Mouse (Mus musculus) neural tube, embryonic 12.5 days (tissue): Measurements from ENCODE around the gene Mdp1. TPM values are rescaled to one million over a fixed set of nuclear protein-coding genes. Genes with fewer than 3 reads are reported as not detected.
A peak's percentile ranks its signal among the peaks of the same experiment; 100 is the strongest.

Source experiments
- ATAC-seq: fragments of 200-750 bp; cut with Nextera tagmentation; 2 replicates; pipeline ENCODE4 v1.8.0; 2017; ENCODE audit warnings: low read depth, mild to moderate bottlenecking, moderate TSS enrichment, moderate library complexity; ENCODE audit not compliant: low FRiP score
- H3K27ac ChIP-seq: fragments of 300-500 bp; sonication (generic); 2 replicates; pipeline ENCODE4 v1.5.1; 2016
- H3K27me3 ChIP-seq: fragments of 300-500 bp; sonication (generic); replicated peaks from 2 replicates; pipeline ENCODE4 v1.6.1; 2016; ENCODE audit warnings: mild to moderate bottlenecking
- H3K36me3 ChIP-seq: fragments of 300-500 bp; sonication (generic); 2 replicates; pipeline ENCODE4 v1.6.1; 2016; ENCODE audit warnings: mild to moderate bottlenecking
- H3K4me1 ChIP-seq: fragments of 300-500 bp; sonication (generic); 2 replicates; pipeline ENCODE4 v1.6.1; 2016
- H3K4me2 ChIP-seq: fragments of 300-500 bp; sonication (generic); replicated peaks from 2 replicates; pipeline ENCODE4 v1.6.1; 2016; ENCODE audit warnings: mild to moderate bottlenecking
- H3K4me3 ChIP-seq: fragments of 300-500 bp; sonication (generic); 2 replicates; pipeline ENCODE4 v1.5.1; 2016
- H3K9ac ChIP-seq: fragments of 300-500 bp; sonication (generic); 2 replicates; pipeline ENCODE4 v1.6.1; 2016; ENCODE audit warnings: mild to moderate bottlenecking
- H3K9me3 ChIP-seq: fragments of 300-500 bp; sonication (generic); 2 replicates; pipeline ENCODE4 v1.6.1; 2016; ENCODE audit warnings: mild to moderate bottlenecking
- WGBS: fragments of 180-500 bp; shearing (Covaris S2); methylation state at CpG from one replicate; pipeline ENCODE4 v1.1.7; 2016; 5-methylcytosine and 5-hydroxymethylcytosine counted together
- polyA plus RNA-seq: library from polyadenylated mRNA; unstranded; fragments of >200 nt; fragmentation: Nextera tagmentation; extraction: Ambion mirVana; gene quantifications from 2 replicates; pipeline ENCODE4 v1.2.1, GENCODE M21; 2016

Mdp1 gene
- polyA plus RNA-seq = 70.1 and 71.0 TPM in 2 replicates

DNA sequence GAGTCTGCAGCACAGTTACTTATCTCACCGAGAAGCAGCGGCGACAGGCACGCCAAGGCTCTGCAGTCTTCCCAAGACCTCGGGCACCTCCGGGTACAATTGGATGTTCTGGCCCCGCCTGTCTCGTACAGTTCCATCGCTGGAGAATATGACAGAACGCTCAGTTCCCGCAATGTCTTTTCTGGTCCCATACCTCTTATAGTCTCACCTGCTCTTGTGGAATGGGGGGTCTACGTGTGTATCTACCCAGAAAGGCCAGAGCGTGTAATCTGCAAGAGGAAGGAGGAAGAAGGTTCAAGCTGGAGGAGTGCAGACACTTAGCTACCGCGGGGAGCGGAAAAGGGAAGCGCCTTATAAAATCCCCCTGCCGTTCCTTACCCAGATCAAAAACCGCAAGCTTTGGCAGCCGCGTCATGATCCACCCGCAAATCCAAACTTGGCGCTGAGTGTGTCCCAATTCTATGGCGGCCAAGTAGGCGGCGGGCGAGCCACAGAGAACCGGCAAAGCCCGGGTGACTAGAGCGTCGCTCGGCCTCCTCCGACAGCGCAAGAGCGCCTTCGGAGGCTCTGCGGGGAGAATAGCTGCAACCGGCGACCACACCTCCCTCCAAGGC is at the start of gene Mdp1:
Gene Mdp1, minus strand, starts transcription at position 549 of the 614 bp plus-strand sequence.
- Histone ChIP-seq H3K27me3 (no peaks in the 10 kb centered on the region), H3K9ac (peak within 1 kb of the TSS; percentile 72), H3K9me3 (no peaks in the 10 kb centered on the region), H3K4me2 (peak within 1 kb of the TSS; percentile 61), H3K36me3 (peaks cover 28% of the 10 kb centered on the region), H3K27ac (peak within 1 kb of the TSS; percentile 0; the same call in 1 of the 2 replicates), H3K4me3 (peak within 1 kb of the TSS; percentile 64), H3K4me1 (no peaks in the 10 kb centered on the region; the same call in 1 of the 2 replicates)
- under 1% methylated on average over 39 of the region's 39 CpGs for WGBS
- ATAC-seq = peak; percentile 94

DNA sequence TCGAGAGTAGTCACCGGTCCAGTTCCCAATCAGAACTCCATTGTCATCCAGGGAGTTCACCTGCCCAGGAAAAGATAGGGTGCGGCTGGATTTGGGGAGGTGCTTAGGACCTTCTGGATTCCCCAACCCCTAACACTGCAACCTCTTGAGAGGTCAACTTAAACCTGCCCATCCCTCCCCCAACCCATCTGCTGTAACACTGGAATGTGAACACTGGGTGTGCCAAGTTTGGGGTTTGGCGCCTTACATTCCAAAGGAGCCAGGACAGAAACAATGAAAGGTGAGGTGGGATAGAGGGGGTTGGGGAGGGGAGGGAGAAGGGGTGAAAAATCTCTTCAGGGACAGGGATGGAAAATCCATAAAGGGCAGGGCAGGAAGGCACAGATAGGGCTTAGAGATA is 49.2 kb upstream of the Mdp1 start:
- Histone ChIP-seq H3K27me3 (peaks cover 23% of the 10 kb centered on the region), H3K4me2 (no peak overlapping the region), H3K27ac (no peak overlapping the region), H3K36me3 (no peaks in the 10 kb centered on the region), H3K4me3 (no peak overlapping the region), H3K4me1 (0 out of 2 replicates have a peak, but pooled peaks cover 3% of the 10 kb centered on the region), H3K9me3 (no peaks in the 10 kb centered on the region), H3K9ac (no peak overlapping the region)
- ATAC-seq = no peak
- 88% methylated on average over 4 of the region's 4 CpGs for WGBS

DNA sequence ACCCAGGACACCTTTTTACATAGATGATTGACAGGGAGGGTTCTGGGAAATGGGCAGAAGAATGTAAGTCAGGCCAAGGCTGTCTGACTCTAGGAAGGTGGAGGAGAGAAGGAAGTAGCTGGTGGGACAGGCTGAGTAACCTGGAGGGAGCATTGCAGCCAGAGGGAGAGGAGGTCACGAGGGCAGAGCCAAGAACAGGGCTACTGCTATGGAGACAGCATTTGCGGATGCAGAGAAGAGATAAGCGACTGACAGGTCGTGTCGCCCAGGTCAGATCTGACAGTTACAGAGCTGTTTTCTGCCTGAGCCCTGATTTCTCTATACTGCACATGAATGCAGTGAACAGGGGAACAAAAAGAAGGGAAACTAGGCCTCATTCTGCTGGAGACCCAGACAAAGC is 47.1 kb upstream of the Mdp1 start:
- H3K4me2 ChIP-seq = no peak overlapping the region
- WGBS = 87% methylated on average over 5 of the region's 5 CpGs

DNA sequence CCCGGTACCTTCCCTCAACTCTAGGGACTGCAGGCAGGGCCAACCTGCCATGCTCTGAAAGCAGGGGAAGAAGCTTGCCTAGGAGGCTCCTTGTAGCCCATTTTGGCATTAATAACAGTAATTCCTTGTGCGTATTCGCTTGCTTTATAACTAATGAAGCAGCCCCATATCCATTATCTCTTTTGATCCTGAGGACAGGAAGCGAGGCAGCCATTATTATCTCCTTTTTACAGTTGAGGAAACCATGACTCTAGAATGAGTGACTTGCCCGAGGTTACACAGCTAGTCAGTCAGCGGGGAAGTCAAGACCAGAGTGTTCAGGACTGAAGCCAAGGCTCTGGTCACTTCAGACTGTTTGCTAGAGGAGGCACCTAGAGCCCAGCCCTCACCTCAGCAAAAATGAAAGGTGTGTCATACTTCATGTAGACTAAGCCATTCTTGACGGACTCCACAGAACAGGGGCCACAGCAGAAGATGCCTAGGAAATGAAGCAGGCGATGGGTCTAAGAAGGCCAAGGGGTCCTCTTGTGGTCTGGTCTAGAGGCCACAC is 45.8 kb upstream of the Mdp1 start:
- Histone ChIP-seq H3K27me3 (no peaks in the 10 kb centered on the region), H3K36me3 (no peaks in the 10 kb centered on the region), H3K27ac (no peak overlapping the region), H3K9me3 (no peaks in the 10 kb centered on the region), H3K4me1 (no peaks in the 10 kb centered on the region), H3K9ac (no peak overlapping the region), H3K4me3 (no peak overlapping the region), H3K4me2 (no peak overlapping the region)
- WGBS = 93% methylated on average over 8 of the region's 8 CpGs
- no peak for ATAC-seq

More for the DNA sequence above, 47.1 kb upstream of the Mdp1 start:
- Histone ChIP-seq H3K4me1 (no peaks in the 10 kb centered on the region), H3K36me3 (no peaks in the 10 kb centered on the region), H3K9me3 (no peaks in the 10 kb centered on the region), H3K9ac (no peak overlapping the region), H3K27ac (no peak overlapping the region), H3K27me3 (0 out of 2 replicates have a peak, but pooled peaks cover 6% of the 10 kb centered on the region), H3K4me3 (no peak overlapping the region)
- no peak for ATAC-seq

DNA sequence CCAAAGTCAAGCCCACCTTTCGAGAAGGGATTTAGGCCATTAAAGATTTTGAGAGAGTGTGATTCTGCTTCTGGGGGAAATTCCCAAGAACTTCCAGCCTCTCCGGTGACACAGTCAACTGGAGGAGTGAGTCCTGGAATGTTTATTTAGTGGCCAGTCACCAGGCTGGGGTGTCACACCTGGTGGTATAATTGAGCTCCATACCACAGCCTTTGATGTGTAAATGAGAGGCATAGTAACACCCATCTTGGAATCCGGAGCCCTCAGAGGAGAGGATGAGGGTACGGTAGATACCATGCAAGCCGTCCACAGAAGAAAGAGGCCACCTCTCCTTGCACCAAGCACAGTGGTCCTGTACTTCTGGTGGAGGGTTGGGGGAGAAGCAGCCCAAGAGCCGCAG is 42.5 kb upstream of the Mdp1 start:
- WGBS = 63% methylated on average over 6 of the region's 6 CpGs
- H3K27ac ChIP-seq = no peak overlapping the region
- no peak for ATAC-seq
- H3K9ac ChIP-seq = no peak overlapping the region
- H3K4me3 ChIP-seq = no peak overlapping the region
- no peaks in the 10 kb centered on the region for H3K27me3 ChIP-seq
- no peaks in the 10 kb centered on the region for H3K36me3 ChIP-seq
- H3K4me2 ChIP-seq = no peak overlapping the region
- H3K9me3 ChIP-seq = no peaks in the 10 kb centered on the region
- no peaks in the 10 kb centered on the region for H3K4me1 ChIP-seq

DNA sequence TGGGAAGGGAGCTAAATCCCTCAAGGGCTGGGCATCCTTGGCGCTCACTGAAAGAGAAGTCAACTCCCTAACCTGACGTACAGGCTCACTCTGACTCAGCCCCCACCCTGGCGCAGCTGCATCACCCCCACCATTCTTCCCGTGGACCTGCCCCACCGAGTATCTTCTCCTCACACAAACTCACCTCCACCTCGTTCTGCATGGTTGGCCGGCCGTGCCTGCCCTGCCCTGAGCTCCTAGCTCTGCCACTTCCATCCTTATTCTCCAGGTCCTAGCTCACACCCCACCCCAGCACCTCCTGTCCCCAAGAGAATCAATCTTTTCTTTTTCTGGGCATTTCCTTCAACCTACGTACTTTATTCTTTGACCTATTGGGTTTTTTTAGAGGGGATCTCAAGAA is 40.8 kb upstream of the Mdp1 start:
- Histone ChIP-seq H3K9ac (no peak overlapping the region), H3K4me1 (no peaks in the 10 kb centered on the region), H3K9me3 (no peaks in the 10 kb centered on the region)

DNA sequence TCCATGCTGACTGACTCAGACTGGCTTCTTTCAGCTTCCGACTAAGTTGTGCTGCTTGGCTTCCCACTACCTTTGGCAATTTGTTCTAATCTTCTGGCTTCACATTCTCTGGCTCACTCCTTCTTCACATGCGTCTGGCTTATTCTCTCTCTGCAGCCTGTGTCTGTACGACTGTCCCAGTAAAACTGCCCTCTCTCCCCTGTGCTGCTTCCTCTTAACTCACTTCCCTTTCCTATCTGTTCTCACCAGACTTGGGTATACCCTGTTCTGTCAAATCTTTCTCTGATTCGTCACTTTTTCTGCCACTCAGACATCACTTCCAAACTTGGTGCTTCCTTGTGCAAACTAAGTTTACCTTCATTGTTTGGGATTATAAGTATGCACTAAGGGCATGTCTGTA is 36.9 kb upstream of the Mdp1 start:
- no peaks in the 10 kb centered on the region for H3K27me3 ChIP-seq
- WGBS = 87% methylated on average over 4 of the region's 4 CpGs
- no peak for ATAC-seq
- H3K4me3 ChIP-seq = no peak overlapping the region
- H3K4me1 ChIP-seq = no peaks in the 10 kb centered on the region
- H3K4me2 ChIP-seq = no peak overlapping the region
- no peak overlapping the region for H3K9ac ChIP-seq
- no peaks in the 10 kb centered on the region for H3K9me3 ChIP-seq
- H3K27ac ChIP-seq = no peak overlapping the region
- no peaks in the 10 kb centered on the region for H3K36me3 ChIP-seq

More for the DNA sequence above, 40.8 kb upstream of the Mdp1 start:
- Histone ChIP-seq H3K36me3 (no peaks in the 10 kb centered on the region), H3K4me2 (no peak overlapping the region), H3K4me3 (no peak overlapping the region), H3K27me3 (no peaks in the 10 kb centered on the region), H3K27ac (no peak overlapping the region)
- no peak for ATAC-seq
- 77% methylated on average over 9 of the region's 9 CpGs for WGBS

DNA sequence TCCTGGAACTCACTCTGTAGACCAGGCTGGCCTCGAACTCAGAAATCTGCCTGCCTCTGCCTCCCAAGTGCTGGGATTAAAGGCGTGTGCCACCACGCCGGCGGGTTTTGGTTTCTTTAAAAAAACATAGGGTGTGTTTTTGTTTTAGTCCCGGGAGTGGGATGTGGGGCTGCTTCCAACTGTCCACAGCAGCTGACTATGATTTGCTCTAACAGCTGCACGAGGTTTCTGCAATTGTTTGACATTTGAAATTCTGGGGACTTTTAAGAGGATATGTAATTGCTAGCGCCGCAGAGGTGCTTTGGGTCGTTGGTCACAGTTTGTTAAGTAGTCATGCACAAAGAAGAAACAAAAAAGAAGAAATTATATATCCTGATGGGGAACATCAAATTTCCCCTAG is 29.1 kb upstream of the Mdp1 start:
- Histone ChIP-seq H3K4me2 (no peak overlapping the region), H3K27ac (no peak overlapping the region), H3K4me3 (no peak overlapping the region), H3K4me1 (no peaks in the 10 kb centered on the region), H3K9ac (no peak overlapping the region), H3K36me3 (no peaks in the 10 kb centered on the region), H3K27me3 (no peaks in the 10 kb centered on the region), H3K9me3 (no peaks in the 10 kb centered on the region)
- no peak for ATAC-seq
- 81% methylated on average over 10 of the region's 10 CpGs for WGBS

DNA sequence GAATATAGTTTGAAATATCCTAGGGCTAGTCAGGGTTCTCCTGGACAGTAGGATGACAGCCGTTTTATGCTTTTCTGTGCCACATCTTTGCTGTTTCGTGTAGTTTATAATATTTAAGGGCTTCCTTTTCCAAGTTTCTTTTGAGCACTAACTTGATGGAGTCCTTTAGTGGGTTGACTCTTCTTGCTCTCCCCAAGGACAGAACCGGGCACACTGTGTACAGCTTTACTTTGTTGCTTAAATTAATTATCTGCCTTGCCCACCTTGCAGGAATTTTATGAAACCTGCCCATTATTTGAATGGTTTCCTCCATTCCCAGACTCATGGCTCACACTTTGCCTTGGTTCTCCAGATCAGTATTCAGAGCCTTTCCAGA is 21.8 kb upstream of the Mdp1 start:
- peaks cover 9% of the 10 kb centered on the region for H3K4me1 ChIP-seq
- no peaks in the 10 kb centered on the region for H3K9me3 ChIP-seq
- H3K27me3 ChIP-seq = no peaks in the 10 kb centered on the region
- H3K9ac ChIP-seq = no peak overlapping the region
- WGBS = 17% methylated on average over 3 of the region's 3 CpGs
- ATAC-seq = peak; percentile 49
- H3K27ac ChIP-seq = no peak overlapping the region
- H3K4me3 ChIP-seq = peak overlapping the region; percentile 72
- H3K36me3 ChIP-seq = peaks cover 31% of the 10 kb centered on the region
- H3K4me2 ChIP-seq = peak overlapping the region; percentile 87

DNA sequence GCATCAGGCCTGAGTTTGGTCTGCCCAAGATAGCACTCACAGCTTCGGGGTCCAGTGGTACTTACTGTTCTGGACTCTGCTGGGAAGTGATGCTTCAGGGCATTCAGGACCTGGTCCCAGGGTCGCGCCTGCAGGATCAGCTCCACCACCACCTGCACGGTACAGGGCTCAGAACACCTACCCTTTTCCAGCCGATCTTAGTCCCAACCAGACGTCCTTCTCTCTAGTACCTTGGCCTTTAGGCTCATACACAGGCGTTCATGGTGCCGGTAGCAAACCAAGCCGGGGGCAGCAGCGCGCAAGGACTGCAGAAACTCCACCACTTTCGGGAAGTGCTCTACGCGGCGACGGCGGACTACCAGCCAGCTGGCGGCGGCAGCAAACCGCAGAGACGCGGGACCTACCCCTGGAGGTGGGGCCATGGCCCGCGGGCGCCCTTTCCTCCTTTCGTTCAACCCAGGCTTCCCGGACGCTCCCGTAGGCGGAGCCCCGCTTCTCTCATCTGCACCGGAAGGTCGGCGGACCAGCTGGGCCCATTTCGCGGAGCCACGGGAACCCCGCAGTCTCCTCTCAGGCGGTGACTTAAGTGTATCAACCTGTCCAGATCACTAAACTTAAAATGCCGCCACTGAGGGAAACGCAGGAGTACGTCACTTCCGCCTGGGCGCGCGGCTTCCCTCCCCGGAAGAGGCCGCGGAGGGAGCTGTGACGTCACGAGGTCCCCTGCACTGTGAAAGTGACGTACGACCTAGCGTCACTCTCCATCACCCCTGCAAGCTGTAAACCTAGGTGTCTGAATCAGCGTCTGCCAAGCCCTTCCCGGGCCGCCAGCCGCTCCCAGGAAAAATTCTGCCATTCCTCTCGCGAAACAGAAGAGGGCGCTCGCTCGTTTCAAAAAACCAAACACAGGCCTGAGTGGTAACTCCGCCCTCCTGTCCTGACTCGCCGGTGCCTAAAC is 21.1 kb upstream of the Mdp1 start, which contains the start of gene Tinf2:
Gene Tinf2, minus strand, starts transcription at position 661 of the 958 bp plus-strand sequence.
- H3K4me1 ChIP-seq = peaks cover 9% of the 10 kb centered on the region
- H3K27ac ChIP-seq = no peak within 1 kb of the TSS
- H3K36me3 ChIP-seq = peaks cover 38% of the 10 kb centered on the region
- peak; percentile 99 for ATAC-seq
- H3K27me3 ChIP-seq = no peaks in the 10 kb centered on the region
- H3K4me3 ChIP-seq = peak within 1 kb of the TSS; percentile 72
- peak within 1 kb of the TSS; percentile 78 for H3K9ac ChIP-seq
- under 1% methylated on average over 66 of the region's 66 CpGs for WGBS
- no peaks in the 10 kb centered on the region for H3K9me3 ChIP-seq
- peak within 1 kb of the TSS; percentile 87 for H3K4me2 ChIP-seq

DNA sequence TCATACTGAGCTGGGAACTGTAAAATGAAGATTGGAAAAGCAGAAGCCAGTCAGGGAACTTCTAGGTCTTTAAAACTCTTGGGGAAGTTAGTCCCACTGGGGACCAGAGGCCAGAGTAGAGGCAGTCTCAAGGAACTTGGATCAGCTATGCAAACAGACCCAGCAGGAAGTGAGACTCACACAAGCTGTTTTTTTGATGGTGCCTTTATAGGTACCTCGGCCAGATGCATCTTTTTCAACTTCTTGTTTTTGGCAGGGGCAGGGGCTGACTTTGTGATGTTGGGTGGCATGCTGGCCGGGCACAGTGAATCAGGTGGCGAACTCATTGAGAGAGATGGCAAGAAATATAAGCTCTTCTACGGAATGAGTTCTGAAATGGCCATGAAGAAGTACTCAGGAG is 17.3 kb upstream of the Mdp1 start:
- no peaks in the 10 kb centered on the region for H3K9me3 ChIP-seq
- H3K36me3 ChIP-seq = peaks cover 49% of the 10 kb centered on the region
- 90% methylated on average over 4 of the region's 4 CpGs for WGBS

DNA sequence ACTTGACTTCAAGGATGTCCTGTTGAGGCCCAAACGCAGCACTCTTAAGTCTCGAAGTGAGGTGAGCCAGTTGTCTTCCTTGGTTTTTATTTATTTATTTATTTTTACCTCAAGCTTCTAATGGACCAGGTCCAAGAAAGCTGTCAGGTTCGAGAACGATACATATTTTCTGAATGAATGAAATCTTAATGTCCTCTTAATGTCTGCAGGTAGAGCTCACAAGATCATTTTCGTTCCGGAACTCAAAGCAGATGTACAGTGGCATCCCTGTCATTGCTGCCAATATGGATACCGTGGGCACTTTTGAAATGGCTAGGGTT is 12.4 kb upstream of the Mdp1 start:
- Histone ChIP-seq H3K4me3 (peak overlapping the region; percentile 74; the same call in 1 of the 2 replicates), H3K9ac (peak overlapping the region; percentile 41), H3K4me1 (peaks cover 15% of the 10 kb centered on the region), H3K9me3 (no peaks in the 10 kb centered on the region), H3K4me2 (peak overlapping the region; percentile 96), H3K27ac (no peak overlapping the region), H3K36me3 (peaks cover 23% of the 10 kb centered on the region), H3K27me3 (no peaks in the 10 kb centered on the region)
- 87% methylated on average over 7 of the region's 7 CpGs for WGBS
- no peak for ATAC-seq

More for the DNA sequence above, 17.3 kb upstream of the Mdp1 start:
- Histone ChIP-seq H3K4me2 (no peak overlapping the region), H3K27ac (no peak overlapping the region), H3K4me3 (no peak overlapping the region), H3K4me1 (peaks cover 9% of the 10 kb centered on the region), H3K9ac (no peak overlapping the region), H3K27me3 (no peaks in the 10 kb centered on the region)
- ATAC-seq = no peak
